Mouse (Mus musculus): Measurements from ENCODE around the gene Tmem87a.

Tmem87a gene

DNA sequence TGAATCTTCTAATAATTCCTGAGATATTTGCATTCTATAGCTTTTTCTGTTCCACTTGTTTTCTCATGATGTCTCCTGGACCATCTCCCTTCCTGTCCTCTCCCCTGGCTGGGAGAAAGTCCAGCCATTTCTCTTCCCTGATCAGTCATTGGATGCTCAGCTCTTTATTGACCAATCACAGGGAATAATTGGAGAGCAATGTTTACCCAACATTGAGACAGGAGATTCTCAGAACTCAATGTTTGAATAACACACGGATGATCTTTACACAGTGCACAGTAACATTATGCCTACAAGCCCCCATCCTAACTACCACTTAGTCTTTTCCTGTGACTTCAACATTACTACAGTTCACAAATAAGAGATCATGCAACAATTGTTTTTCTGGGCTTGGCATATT is 43.5 kb downstream of the Tmem87a start:
- no peak for DNase-seq

DNA sequence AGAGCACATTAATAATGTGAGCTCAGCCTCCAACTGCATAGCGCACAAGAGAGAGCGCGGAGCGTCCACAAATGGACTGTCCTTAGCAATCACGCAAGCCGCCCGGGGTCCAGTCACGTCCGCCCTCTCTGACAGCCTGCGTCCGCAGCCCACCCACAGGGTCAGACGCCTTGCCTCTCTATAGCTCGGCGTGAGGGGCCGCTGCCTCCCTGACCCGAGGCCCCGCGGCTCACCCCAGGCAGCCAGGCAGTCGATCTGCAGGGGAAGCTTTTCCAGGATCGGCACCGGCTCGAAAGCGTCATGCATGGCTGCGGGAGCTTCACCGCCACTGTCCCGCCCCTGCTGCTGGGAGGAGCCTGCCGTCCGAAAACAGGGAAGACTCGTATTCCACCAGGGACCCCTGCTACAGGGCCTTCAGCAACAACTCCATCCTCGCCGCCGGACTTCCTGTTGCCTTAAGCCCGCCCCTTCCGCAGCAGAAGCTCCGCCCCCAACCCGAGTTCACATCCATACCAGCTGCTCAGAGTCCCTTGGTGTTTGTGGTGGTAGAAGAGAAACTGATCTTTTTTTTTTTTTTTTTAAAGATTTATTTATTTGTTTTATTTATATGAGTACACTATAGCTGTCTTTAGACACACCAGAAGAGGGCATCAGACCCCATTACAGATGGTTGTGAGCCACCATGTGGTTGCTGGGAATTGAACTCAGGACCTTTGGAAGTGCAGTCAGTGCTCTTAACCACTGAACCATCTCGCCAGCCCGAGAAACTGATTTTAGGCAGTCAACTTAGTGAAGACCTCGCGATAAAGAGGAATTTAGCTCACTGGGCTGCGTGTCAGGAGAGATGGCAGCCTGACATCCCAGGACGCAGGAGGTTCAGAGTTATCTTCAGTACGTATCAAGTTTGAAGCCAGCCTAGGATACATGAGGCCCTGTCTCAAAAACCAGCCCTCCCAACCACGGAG is 50.9 kb downstream of the Tmem87a start, which contains the start of gene Vps39:
Vps39 (minus strand) TSS at position 456 of the 965 bp plus-strand sequence.
- DNase-seq: peak; percentile 84 to 91

DNA sequence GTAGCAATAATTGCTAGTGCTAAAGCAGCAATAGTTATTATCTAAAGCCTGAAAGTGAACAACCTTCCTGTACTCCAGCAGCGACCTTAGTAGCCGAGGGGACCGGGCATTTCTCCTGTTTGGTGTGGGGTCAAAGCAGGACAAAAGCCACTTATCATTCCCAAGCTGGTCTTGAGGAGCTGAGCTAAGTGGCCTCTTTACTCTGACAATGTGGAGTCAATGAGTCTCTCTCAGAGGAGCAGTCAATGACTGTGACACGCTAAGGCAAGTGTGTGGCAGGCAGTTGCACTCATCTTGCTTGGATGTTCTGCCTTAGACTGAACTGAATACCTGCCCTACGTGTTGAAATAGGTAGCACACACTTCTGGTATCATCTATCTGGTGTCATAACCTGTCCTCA is 52.6 kb downstream of the Tmem87a start:
- no peak for DNase-seq

DNA sequence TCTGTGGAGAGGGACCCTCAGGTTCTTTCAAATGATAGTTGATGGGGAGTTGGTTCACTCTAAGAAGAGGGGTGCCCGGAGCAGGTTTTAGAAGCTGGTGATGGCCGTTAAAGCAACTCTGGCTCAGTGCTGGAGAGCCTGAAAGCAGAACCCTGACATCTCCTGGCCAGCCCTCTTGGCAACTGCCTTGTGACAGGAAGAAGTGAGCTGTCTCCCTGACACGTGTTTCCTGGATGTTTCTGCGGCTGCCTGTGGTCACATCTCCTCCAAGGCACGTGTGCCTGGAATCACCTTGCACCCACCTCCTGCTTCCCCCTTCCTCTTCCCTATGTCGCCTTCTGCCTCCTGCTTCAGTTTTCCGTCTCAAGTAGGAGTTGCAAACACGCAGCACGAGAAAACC is 55.8 kb downstream of the Tmem87a start:
- DNase-seq: no peak

DNA sequence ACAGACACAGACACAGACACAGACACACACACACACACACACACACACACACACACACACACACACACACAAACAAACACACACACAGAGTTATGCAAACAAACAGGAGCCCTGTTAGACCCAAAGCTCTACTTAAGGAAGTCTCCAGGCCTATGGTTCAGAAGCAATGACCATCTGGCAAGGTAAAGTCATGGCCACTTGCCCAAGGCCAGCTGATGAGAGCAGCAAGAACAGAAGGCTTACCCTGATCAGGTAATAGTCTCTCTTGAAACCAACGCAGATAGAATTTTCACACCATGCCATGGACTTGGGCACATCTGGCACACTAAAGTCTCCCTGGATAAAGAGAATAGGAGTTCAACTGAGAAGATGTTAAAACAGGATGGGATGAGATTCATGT is 62.2 kb downstream of the Tmem87a start:
- peak; percentile 54 to 77 for DNase-seq

DNA sequence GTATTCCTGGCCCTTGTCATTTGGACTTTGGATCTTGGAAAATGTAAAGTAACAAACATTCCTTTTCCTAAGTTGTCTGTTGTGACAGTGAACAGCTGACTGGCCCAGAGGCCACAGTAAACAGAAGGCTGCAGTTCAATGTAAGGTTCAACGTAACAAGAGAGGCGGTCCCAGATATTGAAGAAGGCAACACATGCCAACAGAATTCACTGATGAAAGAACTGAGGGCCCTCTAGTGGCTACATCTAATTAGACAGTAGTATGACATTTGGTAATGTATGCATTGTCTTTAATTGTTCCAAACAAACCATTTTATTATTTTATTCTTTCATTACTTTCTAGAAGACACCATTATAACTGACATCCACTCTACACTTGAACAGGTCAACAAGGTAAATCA is 66.0 kb downstream of the Tmem87a start:
- DNase-seq: no peak

DNA sequence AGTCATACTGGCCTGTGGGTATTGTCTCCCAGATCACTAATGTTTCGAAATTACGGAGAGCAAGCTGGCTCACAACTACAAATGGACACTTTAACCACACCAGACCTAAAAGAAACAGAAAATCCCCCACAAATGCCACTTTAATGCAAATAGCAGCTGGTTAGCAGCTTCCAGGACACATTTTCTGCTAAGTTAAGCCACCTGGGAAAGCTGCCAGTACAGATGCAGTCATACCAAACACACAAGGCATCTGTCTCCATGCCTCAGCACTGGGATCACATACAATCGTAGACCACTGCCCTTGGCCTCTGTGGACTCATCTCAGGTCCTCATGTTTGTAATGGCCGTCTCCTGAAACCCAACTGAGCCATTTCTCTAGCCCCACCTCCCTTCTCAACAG is 72.3 kb downstream of the Tmem87a start:
- DNase-seq: no peak

DNA sequence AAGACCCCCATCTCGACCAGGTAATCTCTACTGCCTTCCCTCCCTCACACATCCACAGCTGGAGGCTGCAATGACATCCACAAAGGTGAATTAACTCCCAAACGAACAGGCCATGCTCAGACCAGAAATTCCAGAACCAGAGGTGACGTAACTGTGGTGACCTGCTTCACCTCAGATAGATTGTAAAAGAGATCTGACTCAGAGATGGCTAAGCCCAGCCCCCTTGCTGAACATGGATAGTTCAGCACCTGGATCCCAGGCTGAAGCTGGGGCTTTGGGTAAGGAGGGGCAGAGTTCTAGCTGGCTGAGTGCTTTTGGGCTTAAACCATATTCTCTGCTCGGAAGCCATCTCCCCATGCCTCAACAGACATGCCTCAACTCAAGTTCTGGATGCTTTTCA is 88.8 kb downstream of the Tmem87a start:
- no peak for DNase-seq

DNA sequence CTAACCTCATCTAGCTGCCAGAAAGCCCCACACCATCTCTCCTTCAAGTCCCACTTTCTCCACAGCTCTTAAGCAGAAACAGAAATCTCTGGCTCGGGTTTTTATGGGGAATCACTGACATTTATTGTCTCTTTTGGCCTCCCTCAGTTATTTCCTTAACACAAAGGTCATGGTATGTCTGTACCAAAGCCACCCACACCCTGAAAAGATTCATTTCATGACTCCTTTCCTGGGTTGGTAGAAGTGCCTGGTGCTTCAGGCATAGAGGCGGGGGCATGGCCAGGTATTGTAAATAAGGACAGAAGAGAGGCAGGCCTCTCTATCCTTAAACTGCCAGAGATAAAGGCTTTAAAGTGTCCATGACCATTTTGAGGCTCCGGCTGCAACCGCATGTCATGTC is 89.4 kb downstream of the Tmem87a start:
- DNase-seq: no peak

DNA sequence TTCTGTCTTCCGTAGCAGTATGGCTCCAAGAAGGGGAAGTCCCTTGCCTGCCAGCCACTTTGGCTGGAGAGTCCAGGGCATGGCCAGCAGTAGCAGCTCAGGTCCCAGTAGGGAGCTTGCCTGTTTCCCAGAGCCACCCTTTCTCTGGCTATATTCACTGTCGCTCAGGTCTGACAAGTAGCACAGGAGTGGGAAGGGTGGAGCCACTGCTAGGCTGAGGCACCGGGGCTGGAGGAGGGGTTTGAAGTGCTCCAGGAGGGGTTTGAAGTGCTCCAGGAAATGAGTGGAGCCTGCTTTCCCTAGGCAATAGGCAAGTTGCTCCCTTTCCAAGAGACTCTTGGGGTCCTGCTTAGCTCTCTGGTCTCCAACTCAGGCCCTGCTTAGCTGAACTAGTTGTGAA is 89.9 kb downstream of the Tmem87a start, which contains the start of gene Pla2g4f:
Pla2g4f (minus strand) TSS at position 190 of the 400 bp plus-strand sequence.
- DNase-seq: peak; percentile 25 to 27

DNA sequence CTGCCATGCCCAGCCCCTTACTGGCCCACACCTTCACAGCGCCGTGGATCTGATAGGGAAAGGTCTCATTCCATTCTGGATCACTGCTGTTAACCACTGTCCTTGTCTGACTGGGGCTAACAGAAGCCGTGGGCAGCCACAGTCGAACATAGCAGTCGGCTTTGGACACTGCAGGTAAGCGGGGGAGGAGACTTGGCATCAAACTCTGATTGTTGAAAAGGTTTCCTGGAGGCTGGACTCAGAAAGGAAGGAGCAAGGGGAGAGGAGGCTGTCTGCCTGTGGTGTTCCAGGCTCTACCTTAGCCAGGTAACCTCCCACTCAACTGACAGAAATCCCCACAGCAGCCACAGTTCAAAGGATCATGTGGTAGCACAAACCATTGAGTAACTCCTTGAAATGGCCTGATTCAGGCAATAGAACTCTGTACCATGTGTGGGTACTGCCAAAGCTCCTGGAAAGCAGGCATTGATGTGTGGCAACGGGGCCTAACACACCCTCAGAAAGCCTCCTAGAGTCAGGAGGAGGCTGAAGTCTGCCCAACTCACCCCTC is 91.6 kb downstream of the Tmem87a start:
- DNase-seq: no peak

Measured in cerebellum, postnatal 25 days (tissue).